Mouse (Mus musculus): ENCODE data around the gene Jmjd6.

GRCm38 (mm10) chr11:116878454-116878853, 35.2 kb upstream of the Jmjd6 start:
- no peak for TF ChIP-seq CTCF (IDR thresholded peaks at IDR 0.05; ENCODE audit: control insufficient read depth, insufficient read depth, insufficient replicate concordance, low read depth, low read length)
- no peak for TF ChIP-seq POLR2A (IDR thresholded peaks at IDR 0.05; ENCODE audit: control insufficient read depth, low read depth, low read length)

Data from testis, adult 2 months (tissue).